Mouse (Mus musculus) lung, embryonic 14.5 days (tissue): ENCODE results near the gene Nepn. TPM values are rescaled to one million over a fixed set of nuclear protein-coding genes. Genes with fewer than 3 reads are reported as not detected.
"Not testable (repeated sequence)": the region's sequence is repeated elsewhere in the genome, so short reads cannot be mapped to it uniquely, and the experiment has no call there.

Source experiments
- ATAC-seq: fragments of 200-750 bp; cut with Nextera tagmentation; 2 replicates; pipeline ENCODE4 v1.8.0; 2017; ENCODE audit warnings: mild to moderate bottlenecking, moderate TSS enrichment, moderate library complexity; ENCODE audit not compliant: insufficient read depth
- DNase-seq: peaks from one replicate; pipeline ENCODE4 v3.0.0-alpha.2; 2015
- H3K27ac ChIP-seq: fragments of 300-500 bp; sonication (generic); 2 replicates; pipeline ENCODE4 v1.5.1; 2014; ENCODE audit warnings: low read depth, mild to moderate bottlenecking, moderate library complexity
- H3K27me3 ChIP-seq: fragments of 300-500 bp; sonication (generic); 2 replicates; pipeline ENCODE4 v1.6.1; 2014; ENCODE audit warnings: low read length, control low read depth; ENCODE audit not compliant: insufficient read depth
- H3K36me3 ChIP-seq: fragments of 300-500 bp; sonication (generic); 2 replicates; pipeline ENCODE4 v1.6.1; 2014; ENCODE audit warnings: control low read depth; ENCODE audit not compliant: insufficient read depth
- H3K4me1 ChIP-seq: fragments of 300-500 bp; sonication (generic); 2 replicates; pipeline ENCODE4 v1.6.1; 2014; ENCODE audit warnings: antibody characterized with exemption, control low read depth; ENCODE audit not compliant: insufficient read depth
- H3K4me2 ChIP-seq: fragments of 300-500 bp; sonication (generic); 2 replicates; pipeline ENCODE4 v1.6.1; 2014; ENCODE audit warnings: mild to moderate bottlenecking
- H3K4me3 ChIP-seq: fragments of 300-500 bp; sonication (generic); 2 replicates; pipeline ENCODE4 v1.5.1; 2014; ENCODE audit warnings: low read depth, low read length
- H3K9ac ChIP-seq: fragments of 300-500 bp; sonication (generic); 2 replicates; pipeline ENCODE4 v1.6.1; 2014
- H3K9me3 ChIP-seq: fragments of 300-500 bp; sonication (generic); 2 replicates; pipeline ENCODE4 v1.6.1; 2016; ENCODE audit warnings: low read depth, low read length, control low read depth
- CTCF ChIP-seq: IDR thresholded peaks from 2 replicates; pipeline ENCODE4 v1.5.1; 2016; ENCODE audit warnings: antibody characterized with exemption, low read depth
- WGBS: fragments of 180-500 bp; shearing (Covaris S2); extraction: QIAGEN DNeasy Blood & Tissue Kit; methylation state at CpG from one replicate; pipeline ENCODE4 v1.1.7; 2014; 5-methylcytosine and 5-hydroxymethylcytosine counted together
- polyA plus RNA-seq: library from polyadenylated mRNA; unstranded; fragments of >200 nt; fragmentation: Nextera tagmentation; extraction: Ambion mirVana; gene quantifications from 2 replicates; pipeline ENCODE4 v1.2.1, GENCODE M21; 2014

Nepn gene
- not detected in 2 replicates for polyA plus RNA-seq

- TF ChIP-seq CTCF = no peak
- H3K4me2 ChIP-seq = no peak within 1 kb of the TSS
- WGBS = 73% methylated on average over 5 of the region's 5 CpGs
These were observed at the start of gene Nepn for GRCm38 (mm10) chr10:52388922-52389430. Nepn (plus strand) TSS chr10:52388972.

GRCm38 (mm10) chr10:52343324-52343723 is 45.4 kb upstream of the Nepn start:
- not testable (repeated sequence) for H3K27me3 ChIP-seq, H3K4me3 ChIP-seq, DNase-seq, H3K4me2 ChIP-seq, H3K4me1 ChIP-seq, H3K9ac ChIP-seq, H3K27ac ChIP-seq, ATAC-seq, H3K9me3 ChIP-seq
- peak; percentile 17; the same call in 1 of the 2 replicates for TF ChIP-seq CTCF
- peaks cover 61% of the 10 kb centered on the region for H3K36me3 ChIP-seq
- 94% methylated on average over 4 of the region's 4 CpGs for WGBS

More at GRCm38 (mm10) chr10:52388922-52389430, at the start of gene Nepn:
- DNase-seq (no peak), ATAC-seq (no peak)
- Histone ChIP-seq H3K9me3 (no peaks in the 10 kb centered on the region), H3K27me3 (no peaks in the 10 kb centered on the region), H3K36me3 (no peaks in the 10 kb centered on the region), H3K4me3 (no peak within 1 kb of the TSS), H3K4me1 (no peaks in the 10 kb centered on the region), H3K27ac (no peak within 1 kb of the TSS), H3K9ac (no peak within 1 kb of the TSS)

GRCm38 (mm10) chr10:52353184-52353583 is 35.6 kb upstream of the Nepn start:
- Histone ChIP-seq H3K4me3 (no peak overlapping the region), H3K27me3 (no peaks in the 10 kb centered on the region), H3K36me3 (peaks cover 49% of the 10 kb centered on the region), H3K9ac (no peak overlapping the region), H3K9me3 (no peaks in the 10 kb centered on the region), H3K27ac (no peak overlapping the region), H3K4me1 (no peaks in the 10 kb centered on the region), H3K4me2 (no peak overlapping the region)
- DNase-seq (peak; percentile 8), ATAC-seq (no peak)
- 76% methylated on average over 9 of the region's 9 CpGs for WGBS
- no peak for TF ChIP-seq CTCF

GRCm38 (mm10) chr10:52358467-52358866 is 30.3 kb upstream of the Nepn start, which contains the start of gene Gm26741:
Gm26741 (plus strand) TSS chr10:52358767.
- no peak within 1 kb of the TSS for H3K4me2 ChIP-seq
- no peak for TF ChIP-seq CTCF
- peaks cover 18% of the 10 kb centered on the region; the same call in 1 of the 2 replicates for H3K36me3 ChIP-seq
- 78% methylated on average over 2 of the region's 2 CpGs for WGBS
- H3K27ac ChIP-seq = no peak within 1 kb of the TSS
- DNase-seq = no peak
- no peaks in the 10 kb centered on the region for H3K9me3 ChIP-seq
- H3K9ac ChIP-seq = no peak within 1 kb of the TSS
- no peak within 1 kb of the TSS for H3K4me3 ChIP-seq
- no peaks in the 10 kb centered on the region for H3K27me3 ChIP-seq
- ATAC-seq = no peak
- no peaks in the 10 kb centered on the region for H3K4me1 ChIP-seq

- ATAC-seq (no peak), DNase-seq (no peak)
- Histone ChIP-seq H3K9ac (no peak overlapping the region), H3K27me3 (no peaks in the 10 kb centered on the region), H3K4me1 (no peaks in the 10 kb centered on the region), H3K4me3 (no peak overlapping the region), H3K4me2 (no peak overlapping the region), H3K27ac (no peak overlapping the region), H3K36me3 (0 out of 2 replicates have a peak, but pooled peaks cover 10% of the 10 kb centered on the region), H3K9me3 (no peaks in the 10 kb centered on the region)
- no peak for TF ChIP-seq CTCF
- WGBS = 97% methylated on average over 4 of the region's 4 CpGs
These were observed 28.5 kb upstream of the Nepn start for GRCm38 (mm10) chr10:52360241-52360735.

- H3K36me3 ChIP-seq = 0 out of 2 replicates have a peak, but pooled peaks cover 10% of the 10 kb centered on the region
These were observed 27.7 kb upstream of the Nepn start for GRCm38 (mm10) chr10:52360862-52361609.

GRCm38 (mm10) chr10:52368376-52368775 is 20.4 kb upstream of the Nepn start:
- TF ChIP-seq CTCF = no peak
- ATAC-seq = no peak
- WGBS = 80% methylated on average over 4 of the region's 4 CpGs
- H3K4me1 ChIP-seq = no peaks in the 10 kb centered on the region
- H3K27ac ChIP-seq = no peak overlapping the region
- no peak overlapping the region for H3K9ac ChIP-seq
- no peak for DNase-seq
- H3K4me2 ChIP-seq = no peak overlapping the region
- no peaks in the 10 kb centered on the region for H3K36me3 ChIP-seq
- H3K27me3 ChIP-seq = no peaks in the 10 kb centered on the region
- H3K4me3 ChIP-seq = no peak overlapping the region
- no peaks in the 10 kb centered on the region for H3K9me3 ChIP-seq

More at GRCm38 (mm10) chr10:52360862-52361609, 27.7 kb upstream of the Nepn start:
- Histone ChIP-seq H3K9me3 (no peaks in the 10 kb centered on the region), H3K4me3 (no peak overlapping the region), H3K4me1 (no peaks in the 10 kb centered on the region), H3K27me3 (no peaks in the 10 kb centered on the region), H3K9ac (no peak overlapping the region), H3K27ac (no peak overlapping the region), H3K4me2 (no peak overlapping the region)
- no peak for TF ChIP-seq CTCF
- ATAC-seq (no peak), DNase-seq (no peak)
- 88% methylated on average over 9 of the region's 9 CpGs for WGBS
